Mouse (Mus musculus) ES-Bruce4 (cell line): ENCODE data around the gene Olfr1368.

Experiments
- CTCF ChIP-seq: IDR thresholded peaks from one replicate; pipeline ENCODE4 v1.8.1; 2011; ENCODE audit warnings: low read depth, low read length
- EP300 ChIP-seq: IDR thresholded peaks from 2 replicates; pipeline ENCODE4 v1.6.1; 2011; ENCODE audit warnings: low read depth, low read length; ENCODE audit not compliant: insufficient read depth

DNA sequence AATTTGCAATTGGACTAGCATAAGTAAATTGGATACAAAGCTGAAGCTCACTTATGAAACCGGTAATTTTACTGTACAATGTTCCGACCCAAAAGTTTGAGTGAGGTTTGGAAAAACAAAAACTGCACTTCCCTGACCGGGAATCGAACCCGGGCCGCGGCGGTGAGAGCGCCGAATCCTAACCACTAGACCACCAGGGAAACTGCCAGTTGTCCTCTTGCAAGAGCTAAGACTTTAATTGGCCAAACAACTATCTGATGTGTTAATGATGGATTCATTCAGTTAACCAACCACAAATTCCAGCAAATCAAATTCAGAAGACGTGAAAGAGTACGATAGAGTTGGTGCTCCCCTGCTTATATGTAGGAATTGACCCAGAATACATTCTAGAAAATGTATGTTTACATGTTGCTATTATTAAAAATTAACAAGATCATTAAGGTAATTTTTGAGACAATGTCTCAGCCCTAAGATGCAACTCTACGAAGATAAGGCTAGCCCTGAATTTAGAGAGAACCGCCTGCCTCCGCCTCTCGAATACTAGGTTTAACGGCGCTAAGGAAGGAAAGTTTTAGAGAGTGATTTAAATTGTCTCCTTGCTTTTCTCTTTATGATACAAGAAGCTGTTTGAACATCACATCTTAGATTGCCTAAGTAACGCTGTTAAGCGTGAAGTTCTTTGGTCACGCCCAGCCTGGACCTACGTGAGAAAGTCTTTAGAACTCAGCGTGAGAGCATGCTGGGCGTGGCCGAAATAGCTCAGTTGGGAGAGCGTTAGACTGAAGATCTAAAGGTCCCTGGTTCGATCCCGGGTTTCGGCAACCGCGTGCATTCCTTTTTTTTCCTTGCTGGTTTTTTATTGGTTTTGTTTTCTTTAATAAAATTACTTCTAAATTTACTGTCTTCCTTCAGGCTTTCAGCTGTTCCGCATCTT, 15.3 kb upstream of the Olfr1368 start:
- no peak for TF ChIP-seq CTCF
- 0 out of 2 replicates have a peak, but pooled peaks have one; percentile 41 for TF ChIP-seq EP300
